Mouse (Mus musculus): Measurements from ENCODE around the gene Lysmd1. TPM values are rescaled to one million over a fixed set of nuclear protein-coding genes. Genes with fewer than 3 reads are reported as not detected.

Lysmd1 gene
- 5.7 to 6.9 TPM (median 6.4 TPM) in 4 replicates for total RNA-seq (2023)

DNA sequence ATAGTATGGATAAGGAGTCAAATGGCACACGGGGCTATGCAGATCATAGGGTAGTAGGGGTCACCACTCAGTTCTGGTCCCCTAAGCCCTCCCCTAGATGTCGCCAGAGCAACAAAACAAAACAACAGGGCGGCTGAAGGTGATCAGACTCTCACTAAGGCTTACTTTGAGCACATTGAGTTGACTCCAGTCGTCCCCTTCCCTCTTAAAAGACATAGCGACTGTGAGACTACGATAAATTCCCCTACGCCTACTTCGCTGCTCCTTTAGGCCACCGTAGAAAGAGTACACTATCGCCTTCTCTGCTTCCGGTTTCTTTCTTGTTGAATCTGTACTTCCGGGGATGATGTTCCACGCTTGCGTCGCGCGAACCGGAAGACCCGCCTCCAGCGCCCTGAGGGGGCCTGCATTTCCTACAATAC lies at the start of gene Lysmd1, which contains the start of gene Scnm1:
Lysmd1 (plus strand) TSS at position 409 of the 422 bp plus-strand sequence.
Scnm1 (minus strand) TSS at position 332 of the 422 bp plus-strand sequence.

DNA sequence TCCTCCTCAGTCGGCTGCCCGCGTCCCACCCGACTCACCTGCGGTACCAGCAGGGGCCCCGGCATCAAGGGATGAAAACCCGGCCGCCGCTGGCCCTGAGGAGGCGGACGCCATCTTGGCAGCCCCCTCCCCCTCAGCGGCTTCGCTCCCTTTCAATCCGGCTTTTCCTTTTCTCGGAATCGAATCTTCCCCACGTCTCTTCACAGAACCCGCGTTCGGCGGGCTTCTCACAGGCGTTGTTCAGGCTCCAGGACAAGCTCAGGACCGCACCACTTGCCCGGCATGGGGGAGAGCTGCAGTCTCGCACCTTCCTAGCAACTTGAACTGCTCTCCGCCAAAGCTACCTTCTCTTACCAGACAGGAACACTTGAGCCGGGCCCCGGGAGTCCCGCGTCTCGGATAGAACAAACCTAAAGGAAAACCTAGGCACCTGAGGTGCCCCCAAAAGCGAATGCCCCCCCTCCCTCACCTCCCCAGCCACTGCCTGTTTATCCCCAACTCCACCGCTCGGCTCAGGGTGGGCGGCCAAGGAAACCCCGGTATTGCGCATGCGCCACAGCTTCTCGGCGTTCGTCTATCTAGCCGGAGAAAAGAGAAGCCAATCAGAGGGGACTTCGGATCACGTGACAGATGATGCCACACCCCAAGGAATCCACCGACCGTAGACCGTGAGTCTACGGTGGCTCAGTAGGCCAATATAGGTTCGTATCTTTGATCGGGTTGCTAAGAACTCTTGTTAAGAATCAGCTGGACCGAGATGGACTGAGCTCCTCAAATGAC lies 27.4 kb upstream of the Lysmd1 start, which contains the start of gene Pip5k1a:
Pip5k1a (minus strand) TSS at position 593 of the 780 bp plus-strand sequence.

DNA sequence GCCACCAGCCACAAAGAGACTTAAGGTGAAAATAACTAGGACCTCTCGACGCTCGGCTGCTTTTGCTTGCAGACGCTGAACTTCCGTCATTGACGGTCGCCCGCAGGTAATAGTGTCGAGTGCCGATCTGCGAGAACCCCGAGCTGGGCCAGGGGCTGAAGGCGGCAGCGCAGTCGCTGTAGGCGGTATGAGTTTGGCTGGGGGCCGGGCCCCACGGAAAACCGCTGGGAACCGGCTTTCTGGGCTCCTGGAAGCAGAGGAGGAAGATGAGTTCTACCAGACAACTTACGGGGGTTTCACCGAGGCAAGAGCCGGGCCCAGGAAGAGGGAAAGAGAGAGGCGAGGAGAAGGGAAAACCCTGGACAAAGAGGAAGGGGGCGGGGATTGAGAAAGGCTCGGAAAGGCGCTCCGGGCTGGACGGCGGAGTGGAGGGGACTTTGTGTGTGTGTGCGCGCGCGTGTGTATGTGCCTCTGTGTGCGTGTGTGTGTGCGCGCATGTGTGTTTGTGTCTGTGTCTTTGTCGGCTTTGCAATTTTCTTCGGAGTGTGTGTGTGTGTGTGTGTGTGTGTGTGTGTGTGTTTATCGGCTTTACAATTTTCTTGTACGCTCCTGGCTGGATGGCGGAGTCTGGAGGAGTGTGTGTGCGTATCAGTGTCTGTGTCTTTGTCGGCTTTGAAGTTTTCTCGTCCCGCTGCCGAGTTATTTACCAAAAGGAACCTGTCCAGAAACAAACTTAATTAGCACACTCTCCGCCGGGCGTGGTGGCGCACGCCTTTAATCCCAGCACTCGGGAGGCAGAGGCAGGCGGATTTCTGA lies 22.8 kb upstream of the Lysmd1 start, which contains the start of gene Vps72:
Vps72 (plus strand) TSS at position 112 of the 816 bp plus-strand sequence.

DNA sequence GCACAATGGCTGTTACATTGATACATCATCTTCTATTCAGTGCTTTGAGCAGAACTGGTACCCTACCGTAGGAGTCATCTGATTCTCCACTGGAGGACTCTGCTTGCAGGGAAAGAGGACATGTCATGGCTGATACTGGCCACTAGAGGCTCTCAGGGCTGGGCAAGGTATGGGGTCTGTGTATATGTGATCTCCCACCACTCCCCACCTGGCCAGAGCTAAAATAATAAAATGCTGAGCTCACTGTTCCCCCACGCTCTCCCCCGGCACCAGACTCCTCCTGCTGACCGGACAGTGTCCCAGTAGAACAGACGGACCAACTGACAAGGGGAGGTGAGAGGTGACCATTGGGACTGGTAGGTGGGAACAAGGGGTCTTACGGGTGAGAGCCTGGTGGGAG lies 9.6 kb upstream of the Lysmd1 start, which contains the start of gene Tmod4:
Tmod4 (plus strand) TSS at position 231 of the 400 bp plus-strand sequence.

GRCm38 (mm10) chr3:95141952-95142616 lies 8.2 kb downstream of the Lysmd1 start, which contains the start of gene Tnfaip8l2:
Gene Tnfaip8l2, minus strand, starts transcription at chr3:95142360.

GRCm38 (mm10) chr3:95159987-95160963 lies 26.4 kb downstream of the Lysmd1 start, which contains the start of gene Sema6c:
Gene Sema6c, plus strand, starts transcription at chr3:95160457.

Other genes with a start within 250 kb of the Lysmd1 start
- gene Psmb4, start 247.1 kb upstream of the Lysmd1 start, total RNA-seq (2023): 206 to 234 TPM (median 230 TPM) in 4 replicates
- gene Selenbp1, start 201.0 kb upstream of the Lysmd1 start, total RNA-seq (2023): 1.6 to 4.3 TPM (median 3.3 TPM) in 4 replicates
- 109 to 126 TPM (median 115 TPM) in 4 replicates for gene Rfx5, start 180.0 kb upstream of the Lysmd1 start, total RNA-seq (2023)
- gene Pi4kb, start 159.4 kb upstream of the Lysmd1 start, total RNA-seq (2023): 72.1 to 98.3 TPM (median 78.7 TPM) in 4 replicates
- gene Zfp687, start 118.6 kb upstream of the Lysmd1 start, total RNA-seq (2023): 48.1 to 60.2 TPM (median 52.1 TPM) in 4 replicates
- gene Psmd4, start 91.5 kb upstream of the Lysmd1 start, total RNA-seq (2023): 111 to 141 TPM (median 125 TPM) in 4 replicates
- gene Pip5k1a, start 27.2 kb upstream of the Lysmd1 start, total RNA-seq (2023): 33.8 to 38.5 TPM (median 35.8 TPM) in 4 replicates
- 49.9 to 62.3 TPM (median 55.4 TPM) in 4 replicates for gene Vps72, start 23.1 kb upstream of the Lysmd1 start, total RNA-seq (2023)
- gene Tmod4, start 9.6 kb upstream of the Lysmd1 start, total RNA-seq (2023): 1.1 to 2.9 TPM (median 2.2 TPM) in 4 replicates
- gene Scnm1, start 77 bp upstream of the Lysmd1 start, total RNA-seq (2023): 62.4 to 85.5 TPM (median 67.5 TPM) in 4 replicates
- 21.7 to 31.8 TPM (median 29.5 TPM) in 4 replicates for gene Tnfaip8l2, start 8.3 kb downstream of the Lysmd1 start, total RNA-seq (2023)
- 0.37 to 2.0 TPM (median 1.5 TPM) in 3 of 4 replicates, not detected in the other for gene Sema6c, start 26.4 kb downstream of the Lysmd1 start, total RNA-seq (2023)
- gene Gabpb2, start 83.8 kb downstream of the Lysmd1 start, total RNA-seq (2023): 76.5 to 77.1 TPM (median 76.8 TPM) in 4 replicates
- gene Cdc42se1, start 94.6 kb downstream of the Lysmd1 start, total RNA-seq (2023): 183 to 200 TPM (median 191 TPM) in 4 replicates
- gene Mllt11, start 98.1 kb downstream of the Lysmd1 start, total RNA-seq (2023): 5.0 to 8.0 TPM (median 6.1 TPM) in 4 replicates
- not detected in 4 replicates for gene Gm128, start 107.5 kb downstream of the Lysmd1 start, total RNA-seq (2023)
- gene Bnipl, start 117.1 kb downstream of the Lysmd1 start, total RNA-seq (2023): not detected in 4 replicates
- 29.3 to 34.5 TPM (median 31.6 TPM) in 4 replicates for gene Mindy1, start 147.3 kb downstream of the Lysmd1 start, total RNA-seq (2023)
- 10.5 to 12.0 TPM (median 11.5 TPM) in 4 replicates for gene Prune1, start 148.0 kb downstream of the Lysmd1 start, total RNA-seq (2023)
- gene Anxa9, start 173.1 kb downstream of the Lysmd1 start, total RNA-seq (2023): 1.3 to 2.2 TPM (median 1.9 TPM) in 4 replicates
- 127 to 147 TPM (median 132 TPM) in 4 replicates for gene Cers2, start 180.7 kb downstream of the Lysmd1 start, total RNA-seq (2023)
- gene Setdb1, start 223.1 kb downstream of the Lysmd1 start, total RNA-seq (2023): 31.0 to 36.5 TPM (median 35.8 TPM) in 4 replicates